Mouse (Mus musculus) heart, postnatal 14 days (tissue): ENCODE results near the gene Fam114a1. TPM values are rescaled to one million over a fixed set of nuclear protein-coding genes. Genes with fewer than 3 reads are reported as not detected.

Experiments
- microRNA-seq, 2 experiments: library from miRNA; unstranded; fragments of <30 nt; microRNA quantifications; one replicate each; pipeline ENCODE4 v1.2.0; 2021 to 2022
- total RNA-seq, 2 experiments: library from RNA; stranded (reverse); gene quantifications; 2 replicates each; pipeline ENCODE4 v1.2.3; 2021

Gene Fam114a1
- total RNA-seq, 2 experiments from 2014 or later: 23.5 to 24.8 TPM

Small RNA genes within 50 kb of the gene (microRNA-seq; reads per million reads assigned to microRNA genes)
- 113 to 310 reads per million in 2 experiments for gene Mir574

Other genes with a start within 250 kb of the Fam114a1 start
- gene Klf3, start 166.7 kb upstream of the Fam114a1 start, total RNA-seq: 10 to 100 TPM; 61.8 to 77.4 TPM
- gene Tlr1, start 36.5 kb upstream of the Fam114a1 start, total RNA-seq: under 1 TPM; 0.34 to 0.43 TPM
- 1 to 10 TPM in 1 of 2 experiments, under 1 TPM in 1; 0.96 to 1.7 TPM for gene Tlr6, start 10.0 kb upstream of the Fam114a1 start, total RNA-seq
- gene Tmem156, start 122.1 kb downstream of the Fam114a1 start, total RNA-seq: under 1 TPM in 1 of 2 experiments, not detected in 1; 0.73 TPM
- gene Klhl5, start 137.5 kb downstream of the Fam114a1 start, total RNA-seq: 10 to 100 TPM; 15.6 to 18.2 TPM
- 1 to 10 TPM; 2.7 to 4.5 TPM for gene Wdr19, start 229.6 kb downstream of the Fam114a1 start, total RNA-seq